Mouse (Mus musculus) embryonic fibroblast, embryonic 13.5 days (primary cell): ENCODE data around the gene Lmod1. TPM values are rescaled to one million over a fixed set of nuclear protein-coding genes. Genes with fewer than 3 reads are reported as not detected.
A peak's percentile ranks its signal among the peaks of the same experiment; 100 is the strongest.

Experiments used
- H3K27ac ChIP-seq: 2 replicates; pipeline ENCODE4 v1.5.1; 2012; ENCODE audit warnings: low read length, control low read depth, inconsistent platforms; ENCODE audit not compliant: insufficient read depth
- H3K4me1 ChIP-seq: 2 replicates; pipeline ENCODE4 v1.6.1; 2011; ENCODE audit warnings: low read length; ENCODE audit not compliant: control insufficient read depth, insufficient read depth
- H3K4me3 ChIP-seq: 2 replicates; pipeline ENCODE4 v1.5.1; 2011; ENCODE audit warnings: mild to moderate bottlenecking, control low read depth, low read length; ENCODE audit not compliant: insufficient read depth
- CTCF ChIP-seq: IDR thresholded peaks from 2 replicates; pipeline ENCODE4 v1.5.1; 2011; ENCODE audit warnings: mild to moderate bottlenecking, control low read depth, low read length, moderate library complexity, borderline replicate concordance; ENCODE audit not compliant: insufficient read depth
- POLR2A ChIP-seq: IDR thresholded peaks from 2 replicates; pipeline ENCODE4 v1.6.1; 2011; ENCODE audit warnings: low read depth, mild to moderate bottlenecking, control low read depth, low read length, moderate library complexity
- polyA plus RNA-seq: library from polyadenylated mRNA; stranded (reverse); fragments of >200 nt; gene quantifications from 2 replicates; pipeline ENCODE4 v1.2.4, GENCODE M21; 2011; ENCODE audit warnings: low read depth; ENCODE audit not compliant: missing spikeins, insufficient read length

The Lmod1 gene
- polyA plus RNA-seq, 1 experiment, result 47.9 TPM

- peak overlapping the region; percentile 97 for H3K27ac ChIP-seq
- peaks cover 8% of the 10 kb centered on the region; the same call in 1 of the 2 replicates for H3K4me1 ChIP-seq
- H3K4me3 ChIP-seq, result no peak overlapping the region
- TF ChIP-seq CTCF, result no peak
- TF ChIP-seq POLR2A, result peak; percentile 29; the same call in 1 of the 2 replicates
Measured at GRCm38 (mm10) chr1:135359071-135359470, 34.5 kb downstream of the Lmod1 start.

DNA sequence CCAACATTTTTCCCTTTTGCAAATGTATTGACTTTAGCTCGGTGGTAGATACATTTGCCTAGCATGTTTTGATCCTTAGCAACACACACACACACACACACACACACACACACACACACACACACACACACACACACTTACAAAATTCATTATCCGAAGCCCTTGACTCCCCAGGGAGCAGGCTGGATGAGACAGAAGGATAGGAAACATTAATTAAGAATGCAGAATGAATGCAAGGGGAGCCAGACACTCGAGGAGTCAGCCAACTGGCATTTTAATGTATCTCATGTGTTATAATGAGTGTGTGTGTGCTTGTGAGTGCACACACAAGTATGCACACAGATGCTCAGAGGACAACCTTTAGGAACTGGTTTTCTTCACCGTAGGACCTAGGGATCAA, 36.9 kb downstream of the Lmod1 start:
- Histone ChIP-seq H3K4me1 (peaks cover 13% of the 10 kb centered on the region; the same call in 1 of the 2 replicates), H3K27ac (no peak overlapping the region), H3K4me3 (no peak overlapping the region)
- TF ChIP-seq CTCF (no peak), POLR2A (no peak)

DNA sequence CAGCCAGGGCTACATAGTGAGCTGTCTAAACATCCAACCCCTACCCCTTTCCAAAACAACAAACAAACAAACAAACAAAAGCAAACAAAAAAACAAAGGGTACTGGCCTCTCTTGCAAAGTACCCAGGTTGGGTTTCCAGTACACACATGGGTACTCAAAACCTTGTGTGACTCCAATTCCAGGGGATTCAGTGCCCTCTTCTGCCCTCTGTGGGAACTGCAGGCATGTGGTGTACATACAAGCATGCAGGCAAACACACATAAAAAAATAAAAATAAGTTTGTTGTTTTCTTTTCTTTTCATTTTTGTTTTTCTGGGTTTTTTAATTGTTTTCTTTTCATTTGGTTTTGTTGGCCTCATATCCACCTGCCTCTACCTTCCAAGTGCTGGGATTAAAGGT, 37.5 kb downstream of the Lmod1 start:
- Histone ChIP-seq H3K4me1 (peaks cover 13% of the 10 kb centered on the region; the same call in 1 of the 2 replicates), H3K27ac (no peak overlapping the region), H3K4me3 (no peak overlapping the region)
- no peak for TF ChIP-seq POLR2A
- no peak for TF ChIP-seq CTCF

- Histone ChIP-seq H3K27ac (peak overlapping the region; percentile 19), H3K4me1 (peaks cover 17% of the 10 kb centered on the region; the same call in 1 of the 2 replicates), H3K4me3 (no peak overlapping the region)
- no peak for TF ChIP-seq CTCF
- no peak for TF ChIP-seq POLR2A
Measured at GRCm38 (mm10) chr1:135363446-135363845, 38.8 kb downstream of the Lmod1 start.

DNA sequence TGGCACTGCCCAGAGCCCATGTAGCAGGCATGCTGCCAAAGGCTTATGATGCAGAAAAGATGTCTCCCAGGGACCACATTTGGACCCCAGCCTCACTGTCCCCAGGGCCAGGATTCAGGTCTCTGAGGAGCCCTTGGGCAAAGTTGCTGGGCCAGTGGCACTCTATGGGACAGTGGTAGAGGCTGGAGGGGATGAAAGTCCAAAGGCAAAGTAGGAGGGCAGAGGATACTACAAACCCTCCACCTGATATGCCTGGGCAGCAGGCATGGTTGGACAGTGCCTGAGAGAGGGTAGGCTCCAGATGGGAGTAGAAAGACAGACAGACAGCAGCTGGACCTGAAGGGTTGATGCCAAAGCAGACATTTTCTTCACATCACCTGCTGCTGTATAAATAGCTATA, 41.8 kb downstream of the Lmod1 start:
- H3K27ac ChIP-seq, result peak overlapping the region; percentile 90
- no peak for TF ChIP-seq CTCF
- no peak; the same call in 1 of the 2 replicates for TF ChIP-seq POLR2A
- no peak overlapping the region for H3K4me3 ChIP-seq
- H3K4me1 ChIP-seq, result peaks cover 12% of the 10 kb centered on the region; the same call in 1 of the 2 replicates

DNA sequence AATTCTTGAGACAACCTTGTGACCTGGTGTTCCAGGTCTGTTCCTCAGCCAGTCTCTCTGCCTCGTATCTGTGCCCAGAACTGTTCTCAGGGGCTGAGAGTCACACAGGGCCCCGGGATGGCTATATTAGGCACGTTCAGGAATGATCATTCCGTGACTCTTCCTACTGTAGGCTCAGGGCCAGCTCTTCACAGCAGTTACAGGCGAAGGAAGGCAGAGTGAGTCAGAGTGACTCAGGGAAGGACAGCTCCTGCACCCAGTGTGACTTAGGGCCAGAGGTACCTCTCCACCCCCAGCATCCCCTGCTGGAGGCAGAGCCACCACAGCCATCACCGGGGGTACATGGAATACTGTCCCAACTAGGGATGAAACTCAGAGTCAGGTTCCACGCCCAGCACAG, 42.4 kb downstream of the Lmod1 start:
- TF ChIP-seq POLR2A, result peak; percentile 20; the same call in 1 of the 2 replicates
- TF ChIP-seq CTCF, result no peak
- Histone ChIP-seq H3K4me1 (peaks cover 12% of the 10 kb centered on the region; the same call in 1 of the 2 replicates), H3K4me3 (no peak overlapping the region), H3K27ac (peak overlapping the region; percentile 90)

DNA sequence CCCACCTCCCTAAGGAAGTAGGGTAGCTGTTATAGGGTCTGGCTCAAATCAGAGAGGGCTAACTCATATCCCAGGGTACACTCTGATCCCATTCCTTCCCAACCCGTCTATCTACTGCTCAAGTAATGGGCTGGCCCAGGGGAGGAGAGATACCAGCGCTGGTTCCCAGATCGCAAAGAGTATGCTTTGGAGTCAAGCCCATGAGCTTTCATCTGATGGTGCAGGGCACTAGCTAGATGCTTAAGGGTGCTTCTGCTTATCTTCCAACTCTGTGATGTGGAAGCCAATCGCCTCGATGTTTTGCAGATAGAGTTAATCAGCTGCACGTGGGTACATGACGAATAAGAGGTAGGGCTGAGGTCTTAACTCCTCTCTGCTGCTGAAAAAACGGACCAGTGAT, 43.0 kb downstream of the Lmod1 start:
- Histone ChIP-seq H3K4me1 (peaks cover 12% of the 10 kb centered on the region; the same call in 1 of the 2 replicates), H3K4me3 (no peak overlapping the region), H3K27ac (peak overlapping the region; percentile 75)
- no peak for TF ChIP-seq POLR2A
- no peak for TF ChIP-seq CTCF

DNA sequence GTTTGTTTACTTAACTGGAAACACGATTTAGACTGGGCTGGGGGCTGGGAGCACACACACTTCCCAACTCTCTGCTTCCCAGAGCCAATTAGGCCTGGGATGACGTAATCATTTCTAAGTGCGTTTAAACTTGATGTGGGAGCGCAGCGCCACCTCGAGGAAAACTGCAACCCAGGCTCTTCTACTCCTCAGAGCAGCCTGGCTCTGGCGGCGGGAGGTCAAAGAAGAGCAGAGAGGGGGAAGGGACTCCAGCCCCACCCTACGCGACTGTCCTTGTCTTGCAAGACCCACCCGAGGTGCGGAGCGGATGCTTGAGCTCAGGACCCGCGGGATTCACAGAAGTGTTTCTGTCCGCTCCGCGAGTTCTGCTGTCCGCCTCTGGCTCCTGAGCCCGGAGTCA, 43.6 kb downstream of the Lmod1 start:
- Histone ChIP-seq H3K4me1 (peaks cover 12% of the 10 kb centered on the region; the same call in 1 of the 2 replicates), H3K27ac (peak overlapping the region; percentile 71), H3K4me3 (peak overlapping the region; percentile 14; the same call in 1 of the 2 replicates)
- TF ChIP-seq POLR2A, result peak; percentile 36; the same call in 1 of the 2 replicates
- TF ChIP-seq CTCF, result peak; percentile 65

GRCm38 (mm10) chr1:135368982-135369381, 44.4 kb downstream of the Lmod1 start:
- no peak overlapping the region for H3K4me3 ChIP-seq
- peaks cover 12% of the 10 kb centered on the region; the same call in 1 of the 2 replicates for H3K4me1 ChIP-seq
- peak; percentile 34 for TF ChIP-seq POLR2A
- TF ChIP-seq CTCF, result peak; percentile 44; the same call in 1 of the 2 replicates
- H3K27ac ChIP-seq, result peak overlapping the region; percentile 15; the same call in 1 of the 2 replicates

DNA sequence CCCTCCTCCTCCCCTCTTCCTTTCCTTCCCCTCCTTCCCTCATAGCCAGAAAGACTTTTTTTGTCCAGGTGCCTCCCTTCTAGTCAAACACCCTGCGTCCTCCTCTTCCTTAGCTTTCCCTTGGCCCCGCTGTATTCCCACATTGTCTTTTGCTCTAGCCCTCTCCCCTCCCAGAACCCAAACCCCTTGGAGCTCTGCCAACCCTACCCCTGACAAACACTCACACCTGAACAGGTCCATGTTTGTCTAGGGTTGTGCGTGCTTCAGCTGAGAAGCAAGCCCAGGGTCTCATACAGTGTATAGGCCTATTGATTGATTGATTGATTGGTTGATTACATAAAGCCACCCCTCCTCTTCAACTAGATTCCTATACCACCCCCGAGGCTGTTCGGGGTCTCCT, 44.8 kb downstream of the Lmod1 start:
- no peak for TF ChIP-seq CTCF
- 0 out of 2 replicates have a peak, but pooled peaks have one; percentile 11 for TF ChIP-seq POLR2A
- Histone ChIP-seq H3K4me1 (peaks cover 12% of the 10 kb centered on the region; the same call in 1 of the 2 replicates), H3K4me3 (no peak overlapping the region), H3K27ac (no peak overlapping the region)
